Mouse (Mus musculus) c-Kit-positive CD71-negative TER-119-negative erythroid progenitor cells, embryonic 14.5 days (primary cell): ENCODE data around the gene Alx3.
"Not testable (repeated sequence)": the region's sequence is repeated elsewhere in the genome, so short reads cannot be mapped to it uniquely, and the experiment has no call there.

ENCODE experiments used
- DNase-seq: peaks from one replicate; pipeline ENCODE4 v3.0.0-alpha.2; 2013; ENCODE audit warnings: low read depth

Alx3 gene

DNA sequence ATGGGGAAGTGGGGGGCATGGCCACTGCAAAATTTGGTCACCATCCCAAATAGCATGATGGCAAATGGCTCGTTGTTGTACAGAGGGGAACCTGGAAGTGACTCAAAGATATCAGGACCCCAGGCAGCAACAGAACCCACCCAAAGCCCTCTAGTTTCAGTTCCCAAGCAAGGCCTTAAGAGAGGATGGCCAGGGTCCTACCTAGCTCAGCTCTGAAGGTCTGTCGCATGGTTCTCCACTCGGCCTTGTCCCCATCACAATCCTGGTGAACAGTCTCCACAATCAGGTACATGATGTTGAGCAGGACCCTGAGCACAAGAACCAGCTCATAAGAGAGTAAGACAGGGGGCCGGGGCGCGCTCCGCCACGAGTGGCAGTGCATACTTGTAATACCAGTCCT lies 29.6 kb downstream of the Alx3 start:
- DNase-seq = no peak

DNA sequence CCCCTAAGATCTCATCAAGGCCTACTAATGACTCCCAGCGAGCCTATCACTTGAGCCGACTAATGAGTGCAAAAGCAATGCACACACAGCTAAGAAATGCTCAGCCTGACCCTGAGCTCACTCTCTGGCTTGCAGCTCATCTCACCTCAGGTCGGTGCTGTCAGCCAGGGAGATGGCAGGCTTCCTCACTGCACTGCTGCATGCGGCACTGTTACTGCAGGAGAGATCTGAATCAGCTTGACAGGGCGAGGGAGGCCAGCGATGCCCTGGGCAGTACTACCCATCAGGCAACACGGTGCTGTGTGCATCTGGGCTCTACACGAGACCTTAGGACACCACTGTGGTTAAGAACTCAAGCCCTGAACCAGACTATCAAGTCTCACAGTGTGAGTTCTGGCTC lies 30.7 kb downstream of the Alx3 start:
- no peak for DNase-seq

DNA sequence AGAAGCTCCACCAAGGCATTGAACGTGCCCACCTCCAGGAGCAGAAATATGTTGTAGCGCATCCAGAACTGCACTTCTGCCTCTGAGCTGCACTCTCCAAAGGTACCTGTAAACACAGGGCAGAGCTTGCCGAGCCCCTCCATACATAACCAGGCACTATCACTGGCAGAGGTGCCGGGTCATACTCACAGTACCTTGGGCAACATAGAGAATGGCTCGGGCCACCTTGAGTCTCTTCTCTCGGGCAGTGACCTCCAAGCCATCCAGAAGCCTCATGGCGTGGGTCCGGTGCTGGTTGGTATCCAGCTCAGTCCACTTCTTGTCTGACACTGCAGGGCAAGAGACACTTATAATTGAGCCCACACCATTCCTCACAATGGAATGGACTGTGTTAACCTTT lies 31.9 kb downstream of the Alx3 start:
- DNase-seq = no peak

DNA sequence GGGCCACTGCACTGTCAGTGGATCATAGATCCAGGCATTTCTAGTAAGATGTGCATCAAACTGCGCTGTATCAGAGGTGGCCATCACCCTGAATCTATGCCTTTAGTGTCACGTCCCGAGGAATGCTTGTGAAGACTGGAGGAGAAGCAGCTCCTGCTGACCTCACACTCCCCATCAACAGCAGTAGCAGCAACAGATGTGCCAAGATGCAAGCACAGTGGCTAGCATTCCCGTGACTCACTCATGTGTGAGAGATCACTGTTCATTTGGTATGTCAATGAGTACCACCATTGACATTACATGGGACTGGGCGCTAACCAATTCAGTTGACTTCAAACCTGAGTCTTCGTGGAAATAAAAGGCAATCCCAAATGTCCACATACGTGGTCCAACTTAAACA lies 32.8 kb downstream of the Alx3 start:
- DNase-seq = no peak

DNA sequence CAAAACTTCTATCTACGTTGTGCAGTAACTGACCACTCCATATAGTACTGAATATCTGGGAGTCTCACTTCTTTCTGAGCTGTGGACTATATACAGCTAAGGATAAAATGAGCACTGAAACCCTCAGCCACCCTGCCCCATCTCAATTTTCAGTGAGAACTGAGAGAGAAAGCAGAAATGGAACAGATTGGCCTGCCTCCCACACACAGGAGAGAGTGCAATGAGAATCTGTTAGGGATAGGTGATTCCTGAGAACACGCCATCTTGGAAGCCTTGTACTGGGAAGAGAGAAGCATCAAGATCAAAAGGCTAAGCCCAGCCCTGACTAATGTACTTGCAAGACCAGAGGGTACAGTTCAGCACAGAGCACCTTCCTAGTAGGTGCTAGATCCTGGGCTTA lies 33.7 kb downstream of the Alx3 start:
- no peak for DNase-seq

DNA sequence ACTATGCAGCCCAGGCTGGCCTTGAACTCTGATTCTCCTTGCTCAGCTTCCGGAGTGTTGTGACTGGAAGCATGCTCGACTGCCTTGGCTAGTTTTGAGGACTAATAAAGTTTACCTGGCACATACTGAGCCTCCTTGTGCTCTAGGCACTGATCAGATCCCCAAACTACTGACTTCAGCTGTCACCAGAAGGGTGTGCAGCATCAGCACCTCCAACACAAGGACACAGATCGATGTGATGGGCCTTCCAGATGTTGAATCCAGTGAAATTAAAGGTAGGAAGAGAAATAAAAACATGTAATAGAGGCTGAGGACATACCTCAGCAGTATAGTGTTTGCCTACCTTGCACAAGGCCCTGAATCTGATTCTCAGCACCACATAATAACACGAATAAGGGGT lies 34.6 kb downstream of the Alx3 start:
- DNase-seq = no peak

DNA sequence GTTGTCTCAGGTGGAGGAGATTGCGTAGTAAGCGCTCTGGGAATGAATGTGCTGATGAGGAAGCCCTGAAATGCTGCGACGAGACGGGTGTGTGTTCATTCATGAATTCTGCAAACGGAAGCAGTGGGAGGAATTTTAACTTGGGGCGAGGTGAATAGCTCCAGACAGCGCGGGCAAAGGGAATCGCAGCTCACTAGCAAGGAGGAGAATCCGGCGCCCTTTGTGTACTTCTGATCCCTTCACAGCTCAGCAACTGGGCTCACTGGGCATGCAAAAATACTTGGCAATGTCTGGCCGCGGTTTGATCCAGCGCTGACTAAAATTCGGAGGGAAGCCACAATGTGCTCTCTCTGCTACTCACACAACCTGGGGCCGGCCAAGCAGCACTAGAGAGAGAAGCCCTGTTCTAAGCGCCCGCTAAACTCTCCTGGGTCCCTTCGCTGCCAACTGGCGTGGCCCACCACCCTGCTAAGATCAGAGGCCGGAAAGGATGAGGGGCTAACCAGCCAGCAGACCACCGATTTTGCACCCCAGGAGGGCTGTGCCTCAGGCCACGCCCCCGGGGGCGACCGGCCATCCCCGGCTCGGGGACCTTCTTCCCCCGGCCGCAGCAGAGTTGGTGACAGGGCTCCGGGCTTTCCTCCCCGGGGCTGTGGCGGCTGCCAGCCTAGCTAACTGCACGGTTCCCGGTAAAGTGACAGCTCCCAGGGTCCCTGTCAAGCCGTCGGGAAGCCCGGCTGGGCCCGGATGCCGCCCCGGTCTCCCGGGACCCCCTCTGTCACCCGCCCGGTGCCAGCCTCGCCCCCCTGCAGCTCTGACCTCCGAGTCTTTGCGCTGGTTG lies 36.1 kb downstream of the Alx3 start, which contains the start of gene Gm10961:
Gm10961 (plus strand) TSS at position 641 of the 841 bp plus-strand sequence.
- DNase-seq = peak; percentile 10

DNA sequence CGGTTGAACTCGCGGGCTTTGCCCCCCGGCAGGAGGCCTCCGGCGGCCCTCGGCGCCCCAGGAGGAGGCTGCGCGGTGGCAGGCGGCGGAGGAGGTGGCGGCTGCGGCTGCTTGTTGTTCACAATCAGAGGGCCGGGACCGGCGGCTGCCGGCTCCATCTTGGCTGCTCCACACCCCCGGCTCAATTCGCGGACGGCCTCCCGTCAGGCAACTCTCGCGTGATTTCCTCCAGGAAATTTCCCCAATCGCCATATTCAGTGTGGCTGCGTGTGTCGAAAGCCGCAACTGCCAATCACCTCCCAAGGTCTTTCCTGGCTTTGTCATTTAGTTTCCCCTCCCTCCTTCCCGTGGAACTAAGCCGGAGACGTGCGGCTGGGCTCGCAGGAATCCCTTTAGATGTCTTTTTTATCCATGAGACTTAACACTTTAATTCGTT lies 36.7 kb downstream of the Alx3 start, which contains the start of gene Strip1:
Strip1 (minus strand) TSS at position 172 of the 436 bp plus-strand sequence.
- DNase-seq = peak; percentile 90

DNA sequence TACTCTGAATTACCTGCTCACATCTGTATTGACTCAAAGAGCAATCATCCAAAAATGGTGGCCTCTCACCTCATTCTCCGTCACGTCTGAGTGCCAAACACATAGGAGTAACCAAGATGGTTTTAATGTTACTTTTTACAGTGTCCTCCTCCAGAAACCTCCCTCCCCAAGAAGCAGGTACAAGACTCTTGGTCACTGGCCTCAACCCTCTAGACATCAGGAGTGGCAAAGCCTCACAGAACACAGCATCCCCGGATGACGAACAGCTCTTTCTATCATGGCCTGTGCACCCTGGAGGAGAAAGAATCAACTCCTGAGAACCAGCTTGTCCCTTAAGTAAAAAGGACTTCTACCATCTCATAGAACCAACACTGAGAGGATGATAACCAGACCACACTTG lies 38.0 kb downstream of the Alx3 start:
- no peak for DNase-seq

DNA sequence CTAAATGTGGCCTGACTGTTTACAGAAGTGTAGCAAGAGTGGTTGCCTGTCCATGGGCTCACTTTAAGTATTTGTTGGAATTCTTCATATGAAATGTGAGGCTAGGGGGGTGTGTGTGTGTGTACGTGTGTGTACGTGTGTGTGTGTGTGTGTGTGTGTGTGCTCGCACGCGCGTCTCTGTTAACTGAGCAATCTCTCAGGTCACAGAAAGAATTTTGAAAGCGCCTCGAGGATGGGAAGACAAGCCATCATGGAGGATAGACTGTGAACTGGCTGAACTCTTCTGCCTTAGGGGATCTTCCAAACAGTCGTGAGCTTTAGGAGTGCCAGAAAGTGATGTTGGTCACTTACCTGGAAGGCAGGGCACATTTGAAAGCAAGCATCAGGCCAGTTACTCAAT lies 39.1 kb downstream of the Alx3 start:
- DNase-seq = no peak

DNA sequence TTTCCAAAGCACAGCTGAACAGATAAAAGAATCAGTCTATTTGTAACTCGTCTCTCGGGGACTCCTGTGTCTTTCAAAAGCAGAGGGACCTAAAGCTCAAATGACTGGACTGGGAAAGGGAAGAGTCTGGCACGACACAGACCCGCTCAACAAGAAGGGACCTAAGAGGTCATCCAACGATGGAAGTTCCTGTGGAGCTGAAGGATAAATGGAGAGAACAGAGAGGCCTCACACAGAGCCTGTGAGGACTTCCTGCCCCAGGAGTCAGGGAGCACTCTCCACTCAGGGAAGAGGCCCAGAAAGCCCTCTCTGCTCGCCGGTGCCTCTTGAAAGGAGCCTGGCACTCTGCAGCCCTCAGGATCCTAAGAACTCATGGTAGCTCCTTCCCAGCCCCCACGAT lies 41.0 kb downstream of the Alx3 start:
- DNase-seq = no peak

DNA sequence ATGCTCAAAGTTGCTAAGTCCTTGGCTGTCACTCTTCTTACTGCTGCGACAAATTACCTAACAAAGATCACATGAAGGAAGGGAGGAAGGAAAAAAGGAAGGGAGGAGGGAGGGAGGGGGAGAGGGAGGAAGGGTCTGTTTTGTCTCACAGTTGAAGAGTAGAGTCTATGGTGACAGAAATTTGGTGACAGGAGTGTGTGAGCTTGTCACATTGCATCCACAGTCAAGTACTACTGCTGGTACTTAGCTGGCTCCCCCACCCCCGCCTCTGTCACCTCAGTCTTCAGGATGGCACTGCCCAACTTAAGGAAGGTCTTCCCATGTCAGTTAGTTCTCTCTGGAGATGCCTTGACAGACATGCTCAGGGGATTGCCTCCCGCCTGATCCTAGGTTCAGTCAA lies 41.4 kb downstream of the Alx3 start:
- DNase-seq = no peak

DNA sequence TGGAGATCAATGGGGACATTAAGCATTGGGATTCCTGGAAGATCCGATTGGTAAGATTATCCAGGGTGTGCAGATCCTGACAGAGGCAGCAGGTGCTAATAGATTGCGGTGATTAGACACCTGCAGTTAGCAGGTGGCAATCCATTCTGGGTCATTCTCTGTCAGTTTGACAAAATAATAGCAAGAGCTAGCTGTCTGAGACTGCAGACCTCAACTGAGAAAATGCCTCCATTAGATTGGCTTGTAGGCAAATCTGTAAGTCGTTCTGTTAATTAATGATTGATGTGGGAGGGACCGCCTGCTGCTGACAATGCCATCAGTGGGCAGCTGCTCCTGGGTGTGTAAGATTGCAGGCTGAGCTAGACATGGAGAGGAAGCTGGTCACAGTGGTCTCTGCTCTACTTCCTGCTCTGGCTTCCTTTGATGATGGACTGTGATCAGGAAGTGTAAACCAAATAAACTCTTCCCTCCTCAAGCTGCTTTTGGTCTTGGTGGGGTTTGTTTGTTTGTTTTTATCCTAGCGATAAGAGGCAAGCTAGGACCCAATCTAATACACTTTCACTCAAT lies 42.9 kb downstream of the Alx3 start:
- no peak for DNase-seq

DNA sequence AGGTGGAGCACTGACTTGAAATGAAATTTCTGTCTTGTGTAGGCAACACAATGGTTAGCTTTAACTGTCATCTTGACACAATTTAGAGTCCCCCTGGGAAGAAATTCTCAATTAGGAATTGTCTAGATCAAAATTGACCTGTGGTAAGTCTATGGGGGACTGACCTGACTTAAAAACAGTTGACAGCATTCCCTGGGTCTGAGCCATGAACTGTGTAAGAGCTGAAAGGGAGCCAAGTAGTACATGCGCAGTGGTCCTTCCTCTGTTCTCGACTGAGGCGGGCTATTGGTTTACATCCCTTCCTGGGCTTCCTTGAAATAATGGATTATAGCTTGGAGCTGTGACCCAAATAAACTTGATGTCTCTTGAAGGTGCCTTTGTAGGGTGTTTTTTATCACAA lies 52.1 kb downstream of the Alx3 start:
- no peak for DNase-seq

DNA sequence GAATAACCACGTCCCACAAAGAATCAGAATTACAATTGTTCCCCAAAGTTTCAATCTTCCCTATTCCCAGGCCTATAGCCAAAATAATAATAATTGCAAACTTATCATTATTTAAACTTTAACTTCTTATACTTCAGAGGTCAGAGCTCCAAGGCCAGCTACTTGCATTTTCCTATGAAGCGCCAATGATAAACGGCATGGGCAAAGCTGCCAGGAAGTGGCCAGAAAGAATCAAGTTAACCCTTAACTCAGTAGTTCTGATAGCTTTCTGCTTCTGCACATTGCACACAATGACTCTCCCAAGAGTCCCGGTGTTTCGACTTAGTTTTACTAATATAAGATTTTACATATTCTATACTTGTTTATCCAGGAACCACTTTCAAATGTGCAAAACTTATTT lies 55.4 kb downstream of the Alx3 start:
- not testable (repeated sequence) for DNase-seq

DNA sequence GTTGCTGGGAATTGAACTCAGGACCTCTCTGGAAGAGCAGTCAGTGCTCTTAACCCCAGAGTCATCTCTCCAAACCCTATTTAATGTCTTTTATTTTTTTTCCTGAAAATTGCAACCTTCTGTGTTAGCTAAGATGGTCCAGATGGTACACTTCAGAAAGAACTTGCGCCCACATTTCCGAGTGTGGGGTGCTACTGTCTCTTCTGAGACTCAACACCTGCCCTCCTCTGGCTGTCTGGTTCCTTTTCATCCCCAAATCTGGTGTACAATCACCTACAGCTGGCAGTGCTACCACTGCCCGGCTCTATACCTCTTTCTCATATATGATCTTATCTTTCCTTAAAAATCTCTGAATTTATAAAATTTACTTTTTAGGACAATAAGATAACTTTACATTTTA lies 58.1 kb downstream of the Alx3 start:
- DNase-seq = no peak

DNA sequence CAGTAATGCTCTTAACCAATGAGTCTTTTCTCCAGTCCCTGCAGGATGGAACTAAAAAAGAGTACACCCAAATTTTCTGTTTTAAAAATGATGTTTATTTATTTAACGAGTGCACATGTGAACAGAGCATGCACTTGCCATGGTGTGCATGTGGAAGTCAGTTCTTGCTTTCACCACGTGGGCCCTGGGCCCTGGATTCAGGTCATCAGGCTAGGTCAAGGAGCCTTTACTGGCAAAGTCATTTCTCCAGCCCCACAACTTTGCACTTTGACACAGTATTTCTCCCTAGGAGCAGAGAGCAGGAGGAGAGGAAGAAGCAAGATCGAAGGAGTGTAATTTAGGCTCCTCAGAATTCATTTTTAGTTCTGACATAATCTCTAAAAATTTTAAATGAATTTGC lies 60.0 kb downstream of the Alx3 start:
- DNase-seq = no peak
